Mouse (Mus musculus) limb, embryonic 14.5 days (tissue): ENCODE measurements around the gene Ambra1. TPM values are rescaled to one million over a fixed set of nuclear protein-coding genes. Genes with fewer than 3 reads are reported as not detected.

Source experiments
- ATAC-seq: fragments of 200-750 bp; cut with Nextera tagmentation; 2 replicates; pipeline ENCODE4 v1.8.0; 2017; ENCODE audit warnings: low read depth, moderate number of reproducible peaks, moderate TSS enrichment; ENCODE audit not compliant: low FRiP score
- DNase-seq: peaks from one replicate; pipeline ENCODE4 v3.0.0-alpha.2; 2015; ENCODE audit warnings: low spot score
- H3K27ac ChIP-seq: fragments of 300-500 bp; sonication (generic); replicated peaks from 2 replicates; pipeline ENCODE4 v1.5.1; 2014; ENCODE audit warnings: low read depth, mild to moderate bottlenecking, low read length, moderate library complexity, mixed read lengths
- H3K27me3 ChIP-seq: fragments of 300-500 bp; sonication (generic); 2 replicates; pipeline ENCODE4 v1.6.1; 2014; ENCODE audit warnings: low read length, mixed read lengths; ENCODE audit not compliant: control insufficient read depth, insufficient read depth
- H3K36me3 ChIP-seq: fragments of 300-500 bp; sonication (generic); 2 replicates; pipeline ENCODE4 v1.6.1; 2014; ENCODE audit warnings: mild to moderate bottlenecking, low read length, moderate library complexity, mixed read lengths; ENCODE audit not compliant: control insufficient read depth, insufficient read depth
- H3K4me1 ChIP-seq: fragments of 300-500 bp; sonication (generic); 2 replicates; pipeline ENCODE4 v1.6.1; 2014; ENCODE audit warnings: antibody characterized with exemption, low read length, mixed read lengths; ENCODE audit not compliant: control insufficient read depth, insufficient read depth
- H3K4me2 ChIP-seq: fragments of 300-500 bp; sonication (generic); replicated peaks from 2 replicates; pipeline ENCODE4 v1.6.1; 2014; ENCODE audit warnings: low read depth, mild to moderate bottlenecking, low read length, moderate library complexity; ENCODE audit not compliant: severe bottlenecking
- H3K4me3 ChIP-seq: fragments of 300-500 bp; sonication (generic); replicated peaks from 2 replicates; pipeline ENCODE4 v1.5.1; 2014; ENCODE audit warnings: low read length
- H3K9ac ChIP-seq: fragments of 300-500 bp; sonication (generic); 2 replicates; pipeline ENCODE4 v1.6.1; 2014; ENCODE audit warnings: mild to moderate bottlenecking, low read depth, low read length, moderate library complexity; ENCODE audit not compliant: severe bottlenecking
- H3K9me3 ChIP-seq: fragments of 300-500 bp; sonication (generic); 2 replicates; pipeline ENCODE4 v1.6.1; 2016; ENCODE audit warnings: low read length; ENCODE audit not compliant: control insufficient read depth
- POLR2A ChIP-seq: fragments of 200-500 bp; IDR thresholded peaks from 2 replicates; pipeline ENCODE4 v1.8.0; 2012; ENCODE audit warnings: inconsistent platforms, mild to moderate bottlenecking, moderate library complexity, borderline replicate concordance; ENCODE audit not compliant: insufficient read depth, insufficient read length; ENCODE audit errors: extremely low read depth
- WGBS: fragments of 180-500 bp; shearing (Covaris S2); extraction: QIAGEN DNeasy Blood & Tissue Kit; methylation state at CpG from one replicate; pipeline ENCODE4 v1.1.7; 2014; 5-methylcytosine and 5-hydroxymethylcytosine counted together
- polyA plus RNA-seq, 2 experiments: library from polyadenylated mRNA; depleted of rRNA in 1 of 2; stranded (reverse) in 1 of 2; unstranded in 1 of 2; fragments of >200 nt; fragmentation: Nextera tagmentation in 1 of 2; extraction: Ambion mirVana in 1 of 2; gene quantifications; 2 replicates each; pipeline versions ENCODE4 v1.2.1 to v1.2.3; 2012 to 2014

Gene Ambra1
- 23.4 and 28.0 TPM in 2 replicates for polyA plus RNA-seq (2012; rRNA removed)
- polyA plus RNA-seq (2014; fragmentation: Nextera tagmentation; extraction: Ambion mirVana) = 16.4 and 21.0 TPM in 2 replicates

DNA sequence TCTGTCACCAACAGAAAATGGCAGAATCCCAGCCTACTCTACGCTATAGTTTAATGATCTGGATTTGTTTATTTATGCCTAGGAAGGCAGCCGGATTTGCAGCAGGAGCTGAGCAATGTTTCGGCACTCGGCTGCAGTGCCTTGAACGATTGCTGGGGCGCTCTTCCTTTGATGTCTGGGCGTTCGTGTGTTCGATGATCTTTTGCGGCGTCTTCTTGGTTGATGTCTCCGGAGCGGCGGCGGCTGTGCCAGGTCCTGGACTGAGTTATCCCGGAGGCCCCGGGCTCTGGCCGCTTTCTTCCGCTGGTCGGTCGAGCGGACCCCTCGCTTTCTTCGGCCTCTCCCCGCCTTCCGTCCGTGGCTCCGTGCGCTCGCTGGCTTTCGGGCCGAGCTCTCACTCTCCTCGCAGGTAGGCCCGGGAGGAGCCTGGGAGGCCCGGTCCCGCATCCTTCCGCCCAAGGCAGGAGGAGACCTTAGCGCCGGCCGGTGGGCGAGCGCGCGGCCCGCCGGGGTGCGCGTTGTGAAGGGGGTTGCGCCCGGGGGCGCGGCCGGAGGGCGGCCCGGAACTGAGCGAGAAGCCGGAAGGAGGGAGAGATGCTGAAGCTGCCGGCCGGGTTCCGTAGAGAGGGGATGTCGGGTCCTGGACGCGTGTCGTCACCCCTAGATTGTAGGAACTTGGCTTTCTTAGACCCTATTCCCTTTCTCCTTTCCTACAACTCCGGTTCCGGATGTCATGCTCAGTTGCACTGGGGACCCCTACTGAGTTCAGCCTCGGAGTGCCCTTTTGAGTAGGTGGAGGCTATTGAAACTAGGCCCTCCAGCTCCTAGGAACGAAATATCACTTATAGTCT, at the start of gene Ambra1:
Gene Ambra1, plus strand, starts transcription at position 164 of the 851 bp plus-strand sequence.
- DNase-seq (peak; percentile 93), ATAC-seq (peak; percentile 90)
- peak within 1 kb of the TSS; percentile 96 for H3K9ac ChIP-seq
- H3K27me3 ChIP-seq = no peaks in the 10 kb centered on the region
- WGBS = under 1% methylated on average over 57 of the region's 68 CpGs
- H3K36me3 ChIP-seq = no peaks in the 10 kb centered on the region; the same call in 1 of the 2 replicates
- no peak for TF ChIP-seq POLR2A
- peak within 1 kb of the TSS; percentile 67 for H3K4me2 ChIP-seq
- no peaks in the 10 kb centered on the region for H3K9me3 ChIP-seq
- H3K27ac ChIP-seq = peak within 1 kb of the TSS; percentile 91
- no peaks in the 10 kb centered on the region for H3K4me1 ChIP-seq
- H3K4me3 ChIP-seq = peak within 1 kb of the TSS; percentile 89

GRCm38 (mm10) chr2:91682850-91683249, 47.1 kb upstream of the Ambra1 start:
- peak; percentile 23 for DNase-seq
- Histone ChIP-seq H3K4me2 (no peak overlapping the region), H3K36me3 (peaks cover 93% of the 10 kb centered on the region), H3K27me3 (no peaks in the 10 kb centered on the region), H3K27ac (no peak overlapping the region), H3K9me3 (no peaks in the 10 kb centered on the region), H3K4me1 (no peaks in the 10 kb centered on the region), H3K9ac (no peak overlapping the region), H3K4me3 (no peak overlapping the region)
- WGBS = 55% methylated on average over 4 of the region's 4 CpGs
- no peak for TF ChIP-seq POLR2A
- no peak for ATAC-seq

- H3K9ac ChIP-seq = no peak overlapping the region
- H3K9me3 ChIP-seq = no peaks in the 10 kb centered on the region
- no peak for ATAC-seq
- WGBS = 83% methylated on average over 8 of the region's 8 CpGs
- peaks cover 90% of the 10 kb centered on the region for H3K36me3 ChIP-seq
- H3K4me2 ChIP-seq = no peak overlapping the region
- H3K4me1 ChIP-seq = no peaks in the 10 kb centered on the region
- no peak for DNase-seq
- no peak overlapping the region for H3K4me3 ChIP-seq
- H3K27me3 ChIP-seq = no peaks in the 10 kb centered on the region
- H3K27ac ChIP-seq = no peak overlapping the region
- no peak for TF ChIP-seq POLR2A
These were observed 46.0 kb upstream of the Ambra1 start for GRCm38 (mm10) chr2:91683919-91684318.

GRCm38 (mm10) chr2:91689452-91689851, 40.5 kb upstream of the Ambra1 start:
- no peaks in the 10 kb centered on the region for H3K27me3 ChIP-seq
- TF ChIP-seq POLR2A = no peak
- peaks cover 67% of the 10 kb centered on the region for H3K36me3 ChIP-seq
- no peak overlapping the region for H3K9ac ChIP-seq
- no peak overlapping the region for H3K27ac ChIP-seq
- ATAC-seq (no peak), DNase-seq (no peak)
- H3K4me2 ChIP-seq = no peak overlapping the region
- no peaks in the 10 kb centered on the region for H3K9me3 ChIP-seq
- no peaks in the 10 kb centered on the region for H3K4me1 ChIP-seq
- no peak overlapping the region for H3K4me3 ChIP-seq
- WGBS = 90% methylated on average over 7 of the region's 7 CpGs

DNA sequence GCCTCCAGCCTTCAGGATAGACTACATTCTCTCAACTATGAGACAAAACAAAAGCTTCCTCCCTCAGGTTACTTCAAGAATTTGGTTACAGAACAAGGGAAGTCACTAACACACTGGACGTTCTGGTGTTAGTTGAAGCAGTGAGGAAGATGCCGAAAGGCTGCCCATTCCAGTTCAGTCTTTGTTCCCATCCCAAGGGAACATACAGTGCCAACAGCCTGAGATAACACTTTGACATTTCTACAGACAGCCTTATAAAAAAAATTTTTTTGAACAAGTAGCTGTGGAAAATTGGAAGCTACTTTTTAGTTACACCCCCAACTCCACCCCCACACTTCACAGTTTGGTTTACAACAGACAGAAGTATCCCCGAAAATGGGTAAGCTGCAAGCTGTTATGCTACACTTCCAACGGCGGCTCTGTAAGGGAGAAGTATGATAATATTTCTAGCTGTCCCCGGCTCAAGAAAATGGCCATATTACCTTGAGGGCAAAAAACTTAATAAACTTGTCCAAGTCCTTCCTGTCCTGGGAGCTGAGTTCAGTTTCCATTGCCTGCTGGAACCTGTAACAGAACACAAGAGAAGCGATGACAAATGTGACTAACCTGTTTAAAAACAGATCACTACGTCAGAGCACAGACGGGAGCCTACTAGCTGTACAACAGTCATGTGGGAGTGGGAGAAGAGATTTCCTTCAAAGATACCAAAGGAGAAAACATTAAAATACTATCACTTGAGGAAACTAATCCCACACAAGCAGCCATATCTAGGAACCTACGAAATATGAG, 34.3 kb upstream of the Ambra1 start:
- 87% methylated on average over 10 of the region's 10 CpGs for WGBS
- TF ChIP-seq POLR2A = no peak
- DNase-seq = no peak
- H3K9me3 ChIP-seq = no peaks in the 10 kb centered on the region
- peaks cover 31% of the 10 kb centered on the region for H3K36me3 ChIP-seq
- H3K4me2 ChIP-seq = no peak overlapping the region
- H3K9ac ChIP-seq = no peak overlapping the region
- H3K4me1 ChIP-seq = no peaks in the 10 kb centered on the region
- ATAC-seq = no peak
- no peak overlapping the region for H3K4me3 ChIP-seq
- no peak overlapping the region for H3K27ac ChIP-seq
- H3K27me3 ChIP-seq = no peaks in the 10 kb centered on the region
